Mouse (Mus musculus) MEL (cell line): ENCODE results near the gene Ktn1.

Experiments used
- ELF1 ChIP-seq: IDR thresholded peaks from 2 replicates; pipeline ENCODE4 v1.6.1; 2014; ENCODE audit warnings: low read depth, mild to moderate bottlenecking, inconsistent platforms, low read length, improper control_type of control experiment, moderate library complexity
- JUND ChIP-seq: IDR thresholded peaks from 2 replicates; pipeline ENCODE4 v1.6.1; 2011; ENCODE audit warnings: low read depth, mild to moderate bottlenecking, improper control_type of control experiment, low read length

DNA sequence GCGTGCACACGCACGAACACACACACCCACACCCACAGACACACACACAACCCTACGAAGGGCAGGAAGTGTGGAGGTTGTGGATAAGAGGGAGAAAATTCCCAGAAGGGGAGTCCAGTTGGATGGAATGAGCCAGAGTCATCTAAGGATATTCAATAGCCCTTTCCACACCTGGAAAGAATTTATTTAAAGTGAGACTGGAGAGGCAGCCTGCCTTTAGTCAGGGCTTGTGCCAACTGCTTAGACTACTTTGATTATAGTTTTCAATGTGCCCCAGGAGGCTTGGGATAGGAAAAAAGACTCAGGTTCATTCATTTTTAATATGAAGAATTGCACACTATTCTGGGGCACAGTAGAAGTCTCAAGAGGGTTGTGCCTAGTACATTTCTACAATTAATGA, 96.8 kb downstream of the Ktn1 start:
- TF ChIP-seq JUND (no peak), ELF1 (no peak)
